Mouse (Mus musculus) testis, adult 2 months (tissue): ENCODE data around the gene Dnajb14.

Experiments used
- CTCF ChIP-seq: fragments of 200-500 bp; IDR thresholded peaks from 2 replicates; pipeline ENCODE4 v1.5.1; 2012; ENCODE audit warnings: low read depth, mild to moderate bottlenecking, inconsistent platforms, low read length, moderate library complexity; ENCODE audit not compliant: control insufficient read depth, insufficient read depth, insufficient replicate concordance
- POLR2A ChIP-seq: fragments of 200-500 bp; IDR thresholded peaks from 2 replicates; pipeline ENCODE4 v1.6.1; 2012; ENCODE audit warnings: low read depth, mild to moderate bottlenecking, inconsistent platforms, low read length, moderate library complexity; ENCODE audit not compliant: control insufficient read depth

DNA sequence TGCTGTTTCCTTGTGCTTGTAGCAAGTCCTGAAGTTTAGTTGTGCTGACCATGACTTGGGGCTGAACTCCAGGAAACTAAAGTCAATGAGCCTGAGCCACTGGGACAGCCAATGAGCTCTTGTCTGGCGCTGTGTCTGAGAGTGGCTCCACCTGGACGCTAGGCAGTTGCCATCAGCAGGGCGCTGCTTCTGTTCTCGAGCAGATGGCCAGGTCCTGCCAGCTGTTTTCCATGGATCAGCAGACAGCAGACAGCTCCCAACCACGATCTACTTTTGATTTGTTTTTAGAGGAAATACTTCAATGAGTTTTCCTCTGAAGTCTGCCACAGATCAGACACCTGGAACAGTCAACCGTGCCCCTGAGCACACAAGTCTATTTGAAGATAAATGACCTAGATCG is 65.3 kb downstream of the Dnajb14 start:
- TF ChIP-seq CTCF (no peak), POLR2A (no peak)
